Mouse (Mus musculus) left cerebral cortex, adult 11 months (tissue): ENCODE data around the gene D8Ertd738e.
"Not testable (repeated sequence)": the region's sequence is repeated elsewhere in the genome, so short reads cannot be mapped to it uniquely, and the experiment has no call there.

Experiments used
- DNase-seq: peaks from one replicate; pipeline ENCODE4 v3.0.0; 2022; ENCODE audit warnings: low spot score

The D8Ertd738e gene

GRCm38 (mm10) chr8:84249257-84250170 is at the start of gene D8Ertd738e:
D8Ertd738e (minus strand) TSS chr8:84249719.
- peak; percentile 78 for DNase-seq

- DNase-seq, result no peak
These were observed 47.7 kb upstream of the D8Ertd738e start for GRCm38 (mm10) chr8:84297029-84297785.

GRCm38 (mm10) chr8:84291688-84292087 is 42.2 kb upstream of the D8Ertd738e start:
- no peak for DNase-seq

- no peak for DNase-seq
These were observed 41.6 kb upstream of the D8Ertd738e start for GRCm38 (mm10) chr8:84291086-84291485.

- no peak for DNase-seq
These were observed 39.4 kb upstream of the D8Ertd738e start for GRCm38 (mm10) chr8:84288892-84289291.

GRCm38 (mm10) chr8:84285665-84286064 is 36.1 kb upstream of the D8Ertd738e start:
- not testable (repeated sequence) for DNase-seq

GRCm38 (mm10) chr8:84284608-84285063 is 35.1 kb upstream of the D8Ertd738e start:
- DNase-seq, result no peak

- no peak for DNase-seq
These were observed 31.3 kb upstream of the D8Ertd738e start for GRCm38 (mm10) chr8:84280777-84281176.

- no peak for DNase-seq
These were observed 26.9 kb upstream of the D8Ertd738e start for GRCm38 (mm10) chr8:84276447-84276846.

GRCm38 (mm10) chr8:84273968-84274367 is 24.4 kb upstream of the D8Ertd738e start:
- no peak for DNase-seq

- no peak for DNase-seq
These were observed 22.8 kb upstream of the D8Ertd738e start for GRCm38 (mm10) chr8:84272302-84272701.

GRCm38 (mm10) chr8:84269950-84270773 is 20.6 kb upstream of the D8Ertd738e start, which contains the start of gene Ccdc130:
Ccdc130 (minus strand) TSS chr8:84270380.
- peak; percentile 100 for DNase-seq

GRCm38 (mm10) chr8:84261098-84261497 is 11.6 kb upstream of the D8Ertd738e start:
- DNase-seq, result no peak

GRCm38 (mm10) chr8:84256822-84257610 is 7.5 kb upstream of the D8Ertd738e start, which contains the start of gene Mri1:
Mri1 (minus strand) TSS chr8:84257326.
- DNase-seq, result no peak

GRCm38 (mm10) chr8:84256458-84256821 is 6.9 kb upstream of the D8Ertd738e start:
- no peak for DNase-seq

GRCm38 (mm10) chr8:84255858-84256257 is 6.3 kb upstream of the D8Ertd738e start:
- DNase-seq, result no peak

- DNase-seq, result no peak
These were observed 7.7 kb downstream of the D8Ertd738e start for GRCm38 (mm10) chr8:84241821-84242220.

GRCm38 (mm10) chr8:84241167-84241566 is 8.4 kb downstream of the D8Ertd738e start:
- DNase-seq, result no peak

GRCm38 (mm10) chr8:84237542-84238229 is 11.8 kb downstream of the D8Ertd738e start:
- DNase-seq, result no peak

GRCm38 (mm10) chr8:84236998-84237473 is 12.5 kb downstream of the D8Ertd738e start, which contains the start of gene Zswim4:
Zswim4 (minus strand) TSS chr8:84237055.
- DNase-seq, result peak; percentile 98
